Mouse (Mus musculus) heart, adult 2 months (tissue): ENCODE results near the gene D7Ertd443e. TPM values are rescaled to one million over a fixed set of nuclear protein-coding genes. Genes with fewer than 3 reads are reported as not detected.

ENCODE experiments used
- DNase-seq, 2 experiments: peaks; one replicate each; pipeline ENCODE4 v3.0.0; 2021
- H3K27ac ChIP-seq: fragments of 200-600 bp; 2 replicates; pipeline ENCODE4 v1.8.1; 2022
- H3K27me3 ChIP-seq: fragments of 200-500 bp; 2 replicates; pipeline ENCODE4 v1.6.1; 2012; ENCODE audit warnings: mild to moderate bottlenecking, low read length, inconsistent platforms, mixed read lengths; ENCODE audit not compliant: control insufficient read depth, insufficient read depth
- H3K36me3 ChIP-seq: fragments of 200-500 bp; 2 replicates; pipeline ENCODE4 v1.6.1; 2012; ENCODE audit warnings: low read length, inconsistent platforms; ENCODE audit not compliant: control insufficient read depth, insufficient read depth
- H3K4me1 ChIP-seq: fragments of 200-500 bp; 2 replicates; pipeline ENCODE4 v1.6.1; 2011; ENCODE audit warnings: low read length; ENCODE audit not compliant: control insufficient read depth, insufficient read depth
- H3K4me3 ChIP-seq: fragments of 200-600 bp; 2 replicates; pipeline ENCODE4 v1.8.1; 2022
- H3K79me2 ChIP-seq: fragments of 200-500 bp; replicated peaks from 2 replicates; pipeline ENCODE4 v1.6.1; 2012; ENCODE audit warnings: mild to moderate bottlenecking, inconsistent platforms, low read length, moderate library complexity, mixed read lengths; ENCODE audit not compliant: control insufficient read depth, insufficient read depth
- H3K9ac ChIP-seq: fragments of 200-500 bp; 2 replicates; pipeline ENCODE4 v1.6.1; 2012; ENCODE audit warnings: low read depth, mild to moderate bottlenecking, control low read depth, inconsistent platforms, low read length, mixed read lengths
- CTCF ChIP-seq: fragments of 200-600 bp; IDR thresholded peaks from 2 replicates; pipeline ENCODE4 v1.8.1; 2022; ENCODE audit warnings: antibody characterized with exemption, mild to moderate bottlenecking, moderate library complexity
- EP300 ChIP-seq: fragments of 200-500 bp; IDR thresholded peaks from 2 replicates; pipeline ENCODE4 v1.6.1; 2011; ENCODE audit warnings: low read depth, low read length, control low read depth; ENCODE audit not compliant: insufficient read depth
- POLR2A ChIP-seq: fragments of 200-500 bp; IDR thresholded peaks from 2 replicates; pipeline ENCODE4 v1.6.1; 2011; ENCODE audit warnings: mild to moderate bottlenecking, low read depth, low read length, control low read depth; ENCODE audit not compliant: insufficient read depth
- WGBS: fragments of 180-500 bp; shearing (Covaris S2); methylation state at CpG from one replicate; pipeline ENCODE4 v1.1.7; 2018; 5-methylcytosine and 5-hydroxymethylcytosine counted together
- intact Hi-C: fragments of 180-260 bp; cut with DNase I; formaldehyde crosslinking; loops from one replicate; pipeline ENCODE4 v1.15.1; 2025
- polyA plus RNA-seq: library from polyadenylated mRNA; depleted of rRNA; stranded (reverse); fragments of >200 nt; gene quantifications from 2 replicates; pipeline ENCODE4 v1.2.3, GENCODE M21; 2012
- total RNA-seq, 2 experiments: library from RNA; stranded (reverse); gene quantifications; 2 replicates each; pipeline ENCODE4 v1.2.3; 2021

Gene D7Ertd443e
- total and polyA plus RNA-seq, 3 experiments = 1.5 to 6.1 (median 3.5) TPM

- Histone ChIP-seq H3K79me2 (no peaks in the 10 kb centered on the region), H3K9ac (no peak overlapping the region), H3K4me1 (no peaks in the 10 kb centered on the region), H3K27me3 (no peaks in the 10 kb centered on the region), H3K27ac (no peak overlapping the region), H3K36me3 (no peaks in the 10 kb centered on the region), H3K4me3 (no peak overlapping the region)
- TF ChIP-seq POLR2A (no peak), CTCF (no peak), EP300 (no peak)
- intact Hi-C loops = no loop called here
- no peak for DNase-seq
- 89% methylated on average over 2 of the region's 2 CpGs for WGBS
Measured at GRCm38 (mm10) chr7:134400746-134401145, 15.3 kb upstream of the D7Ertd443e start.

- intact Hi-C loops = no loop called here
- H3K9ac ChIP-seq = no peak overlapping the region
- H3K79me2 ChIP-seq = no peaks in the 10 kb centered on the region
- no peaks in the 10 kb centered on the region for H3K36me3 ChIP-seq
- no peak for TF ChIP-seq EP300
- H3K27me3 ChIP-seq = no peaks in the 10 kb centered on the region
- no peak overlapping the region for H3K4me3 ChIP-seq
- 74% methylated on average over 8 of the region's 8 CpGs for WGBS
- H3K4me1 ChIP-seq = no peaks in the 10 kb centered on the region
- no peak overlapping the region for H3K27ac ChIP-seq
- DNase-seq = no peak
Measured at GRCm38 (mm10) chr7:134396769-134397168, 11.3 kb upstream of the D7Ertd443e start.

- intact Hi-C loops = no loop called here
- DNase-seq = no peak
- Histone ChIP-seq H3K9ac (no peak overlapping the region), H3K4me1 (no peaks in the 10 kb centered on the region), H3K4me3 (no peak overlapping the region), H3K79me2 (no peaks in the 10 kb centered on the region), H3K27ac (no peak overlapping the region), H3K27me3 (no peaks in the 10 kb centered on the region), H3K36me3 (no peaks in the 10 kb centered on the region)
- 73% methylated on average over 3 of the region's 3 CpGs for WGBS
- no peak for TF ChIP-seq EP300
- TF ChIP-seq POLR2A = no peak
- no peak for TF ChIP-seq CTCF
Measured at GRCm38 (mm10) chr7:134382791-134383190, 2.7 kb downstream of the D7Ertd443e start.

GRCm38 (mm10) chr7:134381407-134381861 is 4.0 kb downstream of the D7Ertd443e start:
- WGBS = 18% methylated on average over 4 of the region's 4 CpGs
- Histone ChIP-seq H3K27ac (no peak overlapping the region), H3K79me2 (no peaks in the 10 kb centered on the region), H3K36me3 (no peaks in the 10 kb centered on the region), H3K4me3 (no peak overlapping the region), H3K9ac (no peak overlapping the region), H3K4me1 (no peaks in the 10 kb centered on the region), H3K27me3 (no peaks in the 10 kb centered on the region)
- TF ChIP-seq POLR2A (no peak), CTCF (peak; percentile 48)
- intact Hi-C loops = no loop called here
- peak; percentile 55 to 70 for DNase-seq

- no peaks in the 10 kb centered on the region for H3K27me3 ChIP-seq
- peak; percentile 11 to 27 for DNase-seq
- intact Hi-C loops = no loop called here
- no peak overlapping the region for H3K9ac ChIP-seq
- TF ChIP-seq CTCF (peak; percentile 59), POLR2A (no peak), EP300 (no peak)
- no peaks in the 10 kb centered on the region for H3K79me2 ChIP-seq
- no peaks in the 10 kb centered on the region for H3K36me3 ChIP-seq
- 59% methylated on average over 4 of the region's 4 CpGs for WGBS
- H3K27ac ChIP-seq = no peak overlapping the region
- H3K4me1 ChIP-seq = no peaks in the 10 kb centered on the region
- no peak overlapping the region for H3K4me3 ChIP-seq
Measured at GRCm38 (mm10) chr7:134378273-134378672, 7.2 kb downstream of the D7Ertd443e start.

- Histone ChIP-seq H3K9ac (no peak overlapping the region), H3K36me3 (no peaks in the 10 kb centered on the region), H3K79me2 (no peaks in the 10 kb centered on the region), H3K4me1 (no peaks in the 10 kb centered on the region), H3K27me3 (no peaks in the 10 kb centered on the region), H3K4me3 (no peak overlapping the region), H3K27ac (no peak overlapping the region)
- WGBS = 62% methylated on average over 7 of the region's 7 CpGs
- TF ChIP-seq POLR2A = no peak
- no peak for TF ChIP-seq EP300
- TF ChIP-seq CTCF = no peak
- intact Hi-C loops = no loop called here
- DNase-seq = no peak
Measured at GRCm38 (mm10) chr7:134376786-134377185, 8.7 kb downstream of the D7Ertd443e start.
